Mouse (Mus musculus): Measurements from ENCODE around the gene Ttc17.

DNA sequence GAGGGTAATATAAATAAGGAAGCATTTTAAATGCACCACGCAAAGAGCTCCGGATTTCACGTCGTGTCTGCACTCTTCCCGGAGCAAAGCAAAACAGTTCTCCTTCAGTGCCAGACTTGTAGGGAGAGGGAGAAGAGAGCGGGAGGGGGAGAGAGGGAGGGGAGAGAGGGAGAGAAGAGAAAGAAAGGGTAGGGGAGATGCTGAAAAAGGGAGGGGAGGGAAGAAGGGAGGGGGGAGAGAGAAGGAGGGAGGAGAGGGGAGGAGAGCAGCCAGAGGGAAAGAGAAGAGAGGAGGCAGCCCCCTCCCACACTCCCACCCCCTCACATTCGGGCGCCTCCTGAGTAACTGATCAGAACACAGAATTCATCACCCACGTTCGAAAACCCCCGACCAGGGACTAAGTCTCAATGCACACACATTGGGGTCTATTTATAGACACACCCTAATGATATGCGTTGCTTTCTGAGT lies 141.8 kb downstream of the Ttc17 start:
- TF ChIP-seq MYOG (IDR thresholded peaks at IDR 0.05; ENCODE audit: control insufficient read depth, extremely low read depth, insufficient read length): no peak
- no peak for TF ChIP-seq CTCF (IDR thresholded peaks at IDR 0.05; ENCODE audit: control insufficient read depth, insufficient read depth, insufficient read length)
- TF ChIP-seq MAX (IDR thresholded peaks at IDR 0.05): no peak
- TF ChIP-seq CEBPB (IDR thresholded peaks at IDR 0.05; ENCODE audit: low read depth): no peak
- no peak for TF ChIP-seq USF1 (IDR thresholded peaks at IDR 0.05; ENCODE audit: low read depth)
- no peak for TF ChIP-seq FOSL1 (IDR thresholded peaks at IDR 0.05; ENCODE audit: insufficient read depth, low read length, poor library complexity, severe bottlenecking)

Measured in C2C12 (cell line).